Mouse (Mus musculus) MEL (cell line): Measurements from ENCODE around the gene Sgcd. TPM values are rescaled to one million over a fixed set of nuclear protein-coding genes. Genes with fewer than 3 reads are reported as not detected.

ENCODE experiments used
- DNase-seq: peaks from one replicate; pipeline ENCODE4 v3.0.0; 2011; ENCODE audit warnings: low read depth, low spot score
- H3K27ac ChIP-seq: 2 replicates; pipeline ENCODE4 v1.5.1; 2012; ENCODE audit warnings: low read depth, mild to moderate bottlenecking, control low read depth, low read length, moderate library complexity; ENCODE audit not compliant: control insufficient read depth
- H3K27me3 ChIP-seq, 2 experiments: fragments of 150-350 bp in 1 of 2; sonication (generic) in 1 of 2; 2 replicates each; pipeline ENCODE4 v1.6.1; 2012; ENCODE audit warnings: low read length in 2 of 2, mild to moderate bottlenecking in 2 of 2, improper control_type of control experiment in 1 of 2, moderate library complexity in 1 of 2; ENCODE audit not compliant: insufficient read depth in 2 of 2, control insufficient read depth in 1 of 2
- H3K36me3 ChIP-seq, 2 experiments: 2 replicates each; pipeline ENCODE4 v1.6.1; 2012 to 2014; ENCODE audit warnings: low read length in 2 of 2, improper control_type of control experiment in 1 of 2, inconsistent platforms in 1 of 2, mild to moderate bottlenecking in 1 of 2; ENCODE audit not compliant: insufficient read depth in 2 of 2, control insufficient read depth in 1 of 2
- H3K4me1 ChIP-seq, 2 experiments: fragments of 150-350 bp in 1 of 2; sonication (generic) in 1 of 2; 2 replicates each; pipeline ENCODE4 v1.6.1; 2012; ENCODE audit warnings: low read length in 2 of 2, improper control_type of control experiment in 1 of 2, mild to moderate bottlenecking in 1 of 2; ENCODE audit not compliant: insufficient read depth in 2 of 2, control insufficient read depth in 1 of 2
- H3K4me3 ChIP-seq, 2 experiments: fragments of 150-350 bp in 1 of 2; sonication (generic) in 1 of 2; 2 replicates each; pipeline ENCODE4 v1.5.1; 2012; ENCODE audit warnings: low read depth in 2 of 2, low read length in 2 of 2, mild to moderate bottlenecking in 2 of 2, moderate library complexity in 2 of 2, control low read depth in 1 of 2, improper control_type of control experiment in 1 of 2; ENCODE audit not compliant: control insufficient read depth in 1 of 2, insufficient read depth in 1 of 2
- H3K79me2 ChIP-seq: 2 replicates; pipeline ENCODE4 v1.6.1; 2012; ENCODE audit warnings: mild to moderate bottlenecking, low read length, moderate library complexity; ENCODE audit not compliant: control insufficient read depth, poor library complexity, insufficient read depth
- H3K9ac ChIP-seq: 2 replicates; pipeline ENCODE4 v1.6.1; 2012; ENCODE audit warnings: low read depth, mild to moderate bottlenecking, control low read depth, low read length, moderate library complexity; ENCODE audit not compliant: control insufficient read depth, poor library complexity, severe bottlenecking
- H3K9me3 ChIP-seq: fragments of 150-350 bp; sonication (generic); replicated peaks from 2 replicates; pipeline ENCODE4 v1.6.1; 2012; ENCODE audit warnings: mild to moderate bottlenecking, low read length, improper control_type of control experiment, moderate library complexity; ENCODE audit not compliant: insufficient read depth
- BHLHE40 ChIP-seq: IDR thresholded peaks from 2 replicates; pipeline ENCODE4 v1.6.1; 2012; ENCODE audit warnings: low read depth, mild to moderate bottlenecking, inconsistent platforms, low read length, improper control_type of control experiment, borderline replicate concordance
- CHD1 ChIP-seq: IDR thresholded peaks from 2 replicates; pipeline ENCODE4 v1.6.1; 2012; ENCODE audit warnings: low read depth, mild to moderate bottlenecking, inconsistent platforms, low read length, improper control_type of control experiment
- CHD2 ChIP-seq: IDR thresholded peaks from 2 replicates; pipeline ENCODE4 v1.6.1; 2011; ENCODE audit warnings: low read length, improper control_type of control experiment
- CTCF ChIP-seq, 3 experiments: IDR thresholded peaks in 2 of 3; conservative IDR thresholded peaks in 1 of 3; 2 replicates each; pipeline ENCODE4 v1.5.1; 2011 to 2012; ENCODE audit warnings: low read length in 3 of 3, low read depth in 2 of 3, mild to moderate bottlenecking in 2 of 3, improper control_type of control experiment in 1 of 3, inconsistent platforms in 1 of 3, mixed read lengths in 1 of 3, moderate library complexity in 1 of 3; ENCODE audit not compliant: control insufficient read depth in 1 of 3, insufficient read depth in 1 of 3, poor library complexity in 1 of 3, severe bottlenecking in 1 of 3
- E2F4 ChIP-seq: IDR thresholded peaks from 2 replicates; pipeline ENCODE4 v1.6.1; 2011; ENCODE audit warnings: low read depth, low read length, improper control_type of control experiment, borderline replicate concordance
- EP300 ChIP-seq, 2 experiments: IDR thresholded peaks; 2 replicates each; pipeline ENCODE4 v1.6.1; 2011; ENCODE audit warnings: improper control_type of control experiment in 2 of 2, low read length in 2 of 2, low read depth in 1 of 2, mild to moderate bottlenecking in 1 of 2
- ETS1 ChIP-seq: IDR thresholded peaks from 2 replicates; pipeline ENCODE4 v1.6.1; 2012; ENCODE audit warnings: low read depth, mild to moderate bottlenecking, inconsistent platforms, low read length, improper control_type of control experiment, moderate library complexity
- GATA1 ChIP-seq: IDR thresholded peaks from 2 replicates; pipeline ENCODE4 v1.6.1; 2011; ENCODE audit warnings: low read depth, low read length, improper control_type of control experiment
- JUND ChIP-seq: IDR thresholded peaks from 2 replicates; pipeline ENCODE4 v1.6.1; 2011; ENCODE audit warnings: low read depth, mild to moderate bottlenecking, improper control_type of control experiment, low read length
- KAT2A ChIP-seq: conservative IDR thresholded peaks from 2 replicates; pipeline ENCODE4 v1.6.1; 2012; ENCODE audit warnings: low read depth, low read length, improper control_type of control experiment, inconsistent platforms
- MAFK ChIP-seq: IDR thresholded peaks from 2 replicates; pipeline ENCODE4 v1.6.1; 2011; ENCODE audit warnings: low read depth, mild to moderate bottlenecking, low read length, improper control_type of control experiment, borderline replicate concordance
- MEF2A ChIP-seq: IDR thresholded peaks from 2 replicates; pipeline ENCODE4 v1.6.1; 2014; ENCODE audit warnings: low read depth, mild to moderate bottlenecking, inconsistent platforms, low read length, improper control_type of control experiment; ENCODE audit not compliant: poor library complexity, insufficient replicate concordance, severe bottlenecking; ENCODE audit errors: extremely low read depth
- MXI1 ChIP-seq: IDR thresholded peaks from 2 replicates; pipeline ENCODE4 v1.6.1; 2011; ENCODE audit warnings: mild to moderate bottlenecking, low read depth, low read length, improper control_type of control experiment
- MYB ChIP-seq: IDR thresholded peaks from 2 replicates; pipeline ENCODE4 v1.6.1; 2011; ENCODE audit warnings: mild to moderate bottlenecking, low read depth, low read length, improper control_type of control experiment
- MYC ChIP-seq: IDR thresholded peaks from 2 replicates; pipeline ENCODE4 v1.6.1; 2011; ENCODE audit warnings: low read depth, mild to moderate bottlenecking, low read length, improper control_type of control experiment, moderate library complexity
- NRF1 ChIP-seq: IDR thresholded peaks from 2 replicates; pipeline ENCODE4 v1.6.1; 2014; ENCODE audit warnings: low read depth, mild to moderate bottlenecking, inconsistent platforms, low read length, improper control_type of control experiment, moderate library complexity; ENCODE audit not compliant: poor library complexity, insufficient read depth, severe bottlenecking
- POLR2AphosphoS2 ChIP-seq: IDR thresholded peaks from 2 replicates; pipeline ENCODE4 v1.6.1; 2011; ENCODE audit warnings: low read length, improper control_type of control experiment
- POLR2AphosphoS5 ChIP-seq: IDR thresholded peaks from 2 replicates; pipeline ENCODE4 v1.6.1; 2012; ENCODE audit warnings: low read depth, borderline replicate concordance, mild to moderate bottlenecking, inconsistent platforms, low read length, moderate library complexity, mixed read lengths
- RCOR1 ChIP-seq: IDR thresholded peaks from 2 replicates; pipeline ENCODE4 v1.6.1; 2012; ENCODE audit warnings: low read depth, mild to moderate bottlenecking, inconsistent platforms, low read length, improper control_type of control experiment
- SMC3 ChIP-seq: IDR thresholded peaks from 2 replicates; pipeline ENCODE4 v1.6.1; 2011; ENCODE audit warnings: low read depth, low read length, improper control_type of control experiment
- TBP ChIP-seq: IDR thresholded peaks from 2 replicates; pipeline ENCODE4 v1.8.0; 2011; ENCODE audit warnings: low read depth, low read length, improper control_type of control experiment
- TCF12 ChIP-seq: IDR thresholded peaks from 2 replicates; pipeline ENCODE4 v1.6.1; 2014; ENCODE audit warnings: low read depth, mild to moderate bottlenecking, inconsistent platforms, low read length, improper control_type of control experiment, moderate library complexity
- UBTF ChIP-seq: IDR thresholded peaks from 2 replicates; pipeline ENCODE4 v1.6.1; 2012; ENCODE audit warnings: low read depth, mild to moderate bottlenecking, inconsistent platforms, low read length, improper control_type of control experiment, moderate library complexity, borderline replicate concordance; ENCODE audit not compliant: insufficient read depth
- USF1 ChIP-seq: IDR thresholded peaks from 2 replicates; pipeline ENCODE4 v1.6.1; 2014; ENCODE audit warnings: low read depth, mild to moderate bottlenecking, inconsistent platforms, low read length, improper control_type of control experiment, moderate library complexity
- USF2 ChIP-seq, 2 experiments: IDR thresholded peaks; 2 replicates each; pipeline ENCODE4 v1.6.1; 2011 to 2012; ENCODE audit warnings: improper control_type of control experiment in 2 of 2, low read length in 2 of 2, borderline replicate concordance in 1 of 2, inconsistent platforms in 1 of 2, low read depth in 1 of 2, mild to moderate bottlenecking in 1 of 2; ENCODE audit not compliant: insufficient read depth in 1 of 2
- ZKSCAN1 ChIP-seq: IDR thresholded peaks from 2 replicates; pipeline ENCODE4 v1.6.1; 2012; ENCODE audit warnings: low read depth, mild to moderate bottlenecking, inconsistent platforms, low read length, improper control_type of control experiment, moderate library complexity
- ZMIZ1 ChIP-seq: IDR thresholded peaks from 2 replicates; pipeline ENCODE4 v1.6.1; 2012; ENCODE audit warnings: low read depth, mild to moderate bottlenecking, inconsistent platforms, low read length, improper control_type of control experiment, moderate library complexity
- ZNF384 ChIP-seq: IDR thresholded peaks from 2 replicates; pipeline ENCODE4 v1.6.1; 2012; ENCODE audit warnings: low read depth, mild to moderate bottlenecking, inconsistent platforms, low read length, improper control_type of control experiment
- polyA plus RNA-seq, 2 experiments: library from polyadenylated mRNA; stranded (reverse) in 1 of 2; unstranded in 1 of 2; fragments of >175 nt in 1 of 2; fragments of >200 nt in 1 of 2; gene quantifications; 2 replicates each; pipeline versions ENCODE4 v1.2.1 to v1.2.4; 2012; ENCODE audit warnings: low replicate concordance in 2 of 2, low read depth in 1 of 2; ENCODE audit not compliant: insufficient read length in 2 of 2, insufficient read depth in 1 of 2, missing spikeins in 1 of 2
- total RNA-seq: library from RNA; depleted of rRNA; stranded (reverse); fragments of 300-350 nt; gene quantifications from 2 replicates; pipeline ENCODE4 v1.2.3, GENCODE M21; 2012

Gene Sgcd
- total and polyA plus RNA-seq, 3 experiments = not detected

DNA sequence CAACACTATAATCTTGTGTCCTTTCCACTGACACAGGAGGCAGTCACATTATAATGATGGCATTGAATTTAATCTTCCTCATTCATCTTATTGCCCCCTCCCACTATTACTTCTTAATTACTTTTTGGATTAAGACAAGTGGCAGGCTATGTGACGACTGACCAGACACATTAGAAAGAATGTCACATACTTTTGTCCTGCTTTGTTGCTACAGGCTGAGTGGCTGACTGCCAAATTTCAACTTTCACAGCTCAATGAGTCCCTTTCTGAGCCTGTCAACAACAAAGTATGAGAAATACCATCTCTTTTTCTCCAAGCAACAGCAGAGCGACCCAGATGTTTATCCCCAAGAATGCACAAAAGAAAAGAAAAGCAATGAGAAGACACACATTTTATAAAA is 970.6 kb downstream of the Sgcd start:
- no peaks in the 10 kb centered on the region for H3K36me3 ChIP-seq
- TF ChIP-seq MYB (no peak), ZMIZ1 (no peak), JUND (no peak), NRF1 (no peak), RCOR1 (no peak), MEF2A (no peak), GATA1 (no peak), TBP (no peak), TCF12 (no peak), EP300 (IDR thresholded peaks at IDR 0.05; ENCODE audit: low read depth in 1 of 2, low read length in 2 of 2) (no peak), MYC (no peak), USF1 (no peak), POLR2AphosphoS2 (no peak), USF2 (IDR thresholded peaks at IDR 0.05; ENCODE audit: borderline replicate concordance in 1 of 2, insufficient read depth in 1 of 2, low read depth in 1 of 2, low read length in 2 of 2) (no peak), E2F4 (no peak), MAFK (no peak), MXI1 (no peak), CHD1 (no peak), KAT2A (no peak), BHLHE40 (no peak)
- no peaks in the 10 kb centered on the region for H3K27me3 ChIP-seq
- no peaks in the 10 kb centered on the region for H3K4me1 ChIP-seq
- H3K9ac ChIP-seq = no peak overlapping the region
- no peak overlapping the region for H3K4me3 ChIP-seq
- H3K27ac ChIP-seq = no peak overlapping the region
- DNase-seq = no peak
- no peaks in the 10 kb centered on the region for H3K79me2 ChIP-seq
- no peaks in the 10 kb centered on the region for H3K9me3 ChIP-seq

DNA sequence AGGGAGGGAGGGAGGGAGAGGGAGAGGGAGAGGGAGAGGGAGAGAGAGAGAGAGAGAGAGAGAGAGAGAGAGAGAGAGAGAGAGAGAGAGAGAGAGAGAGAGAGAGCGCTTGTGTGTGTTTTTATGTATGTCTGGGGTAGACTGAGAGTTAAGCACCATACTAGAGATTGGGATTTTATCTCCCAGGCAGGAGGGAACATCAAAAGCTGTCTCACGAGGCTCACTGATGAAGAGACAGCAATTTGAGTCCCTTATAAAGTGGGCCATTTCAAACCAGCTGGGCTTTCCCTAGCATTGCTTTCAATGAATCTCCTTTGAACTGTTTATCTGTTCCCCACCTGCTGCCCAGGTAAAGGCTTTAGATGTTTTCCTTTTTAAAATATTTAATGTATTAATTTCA is 973.1 kb downstream of the Sgcd start:
- H3K36me3 ChIP-seq = no peaks in the 10 kb centered on the region
- H3K4me3 ChIP-seq = no peak overlapping the region
- TF ChIP-seq ZNF384 = no peak
- TF ChIP-seq BHLHE40 = no peak
- TF ChIP-seq ZMIZ1 = no peak
- no peak for TF ChIP-seq SMC3
- no peak for TF ChIP-seq CTCF (IDR thresholded peaks at IDR 0.05 in 2 of 3, conservative IDR thresholded peaks at IDR 0.05 in 1 of 3; ENCODE audit: control insufficient read depth in 1 of 3, insufficient read depth in 1 of 3, low read depth in 2 of 3, low read length in 3 of 3, poor library complexity in 1 of 3, severe bottlenecking in 1 of 3)
- TF ChIP-seq TBP = no peak
- no peak for TF ChIP-seq JUND
- no peak for TF ChIP-seq MYB
- TF ChIP-seq ZKSCAN1 = no peak
- no peak for TF ChIP-seq ETS1
- TF ChIP-seq CHD2 = no peak
- TF ChIP-seq UBTF = no peak
- no peak for TF ChIP-seq KAT2A
- TF ChIP-seq RCOR1 = no peak
- no peak for TF ChIP-seq POLR2AphosphoS5
- H3K4me1 ChIP-seq = no peaks in the 10 kb centered on the region
- no peaks in the 10 kb centered on the region for H3K27me3 ChIP-seq
- no peaks in the 10 kb centered on the region for H3K79me2 ChIP-seq
- no peak overlapping the region for H3K27ac ChIP-seq
- no peak overlapping the region for H3K9ac ChIP-seq
- no peaks in the 10 kb centered on the region for H3K9me3 ChIP-seq
- no peak for DNase-seq
